Mouse (Mus musculus): ENCODE data around the gene Ell3.
"Not testable (repeated sequence)": the region's sequence is repeated elsewhere in the genome, so short reads cannot be mapped to it uniquely, and the experiment has no call there.

- not testable (repeated sequence) for TF ChIP-seq CTCF (IDR thresholded peaks at IDR 0.05; ENCODE audit: low read depth, low read length); EP300 (IDR thresholded peaks at IDR 0.05; ENCODE audit: insufficient read depth, low read depth, low read length)
Measured at GRCm38 (mm10) chr2:121473301-121474179, 29.5 kb upstream of the Ell3 start, which contains the start of gene Mfap1b.

Data from ES-Bruce4 (cell line).